Mouse (Mus musculus) thymus, adult 2 months (tissue): ENCODE measurements around the gene E4f1.

Source experiments
- CTCF ChIP-seq: fragments of 200-500 bp; IDR thresholded peaks from 2 replicates; pipeline ENCODE4 v1.5.1; 2012; ENCODE audit warnings: mild to moderate bottlenecking, control low read depth, low read length, moderate library complexity, borderline replicate concordance; ENCODE audit not compliant: control insufficient read depth, poor library complexity, insufficient read depth; ENCODE audit errors: extremely low read depth
- POLR2A ChIP-seq: fragments of 200-500 bp; IDR thresholded peaks from 2 replicates; pipeline ENCODE4 v1.6.1; 2012; ENCODE audit warnings: mild to moderate bottlenecking, low read length, control low read depth, moderate library complexity; ENCODE audit not compliant: control insufficient read depth, poor library complexity, insufficient read depth; ENCODE audit errors: extremely low read depth

GRCm38 (mm10) chr17:24429201-24429983 is 40.7 kb downstream of the E4f1 start:
- TF ChIP-seq CTCF (no peak), POLR2A (no peak)
